ENCODE assay signal across 8 mouse cellular contexts in the genomic region with DNA sequence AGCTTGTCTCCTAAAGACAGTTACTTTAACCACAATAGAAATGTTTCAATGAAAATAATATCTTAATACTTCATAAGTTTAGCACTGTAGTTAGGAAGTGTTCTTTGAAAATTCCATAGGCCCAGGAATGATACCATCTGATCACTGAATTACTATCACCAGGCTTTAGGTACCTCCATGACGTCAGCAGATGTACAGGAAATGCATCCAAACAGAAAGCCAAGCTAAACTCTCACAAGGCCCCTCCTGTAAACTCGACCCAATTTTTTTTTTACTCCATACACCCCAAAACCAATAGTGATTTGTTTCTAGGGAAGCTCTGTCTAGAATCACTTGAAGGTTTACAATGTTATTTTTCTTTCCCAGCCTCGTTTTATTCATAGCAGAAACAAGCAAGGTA. TPM values are rescaled to one million over a fixed set of nuclear protein-coding genes. Genes with fewer than 3 reads are reported as not detected.
DNase-seq lines count a peak whose midpoint lies in the region; ATAC-seq and TF ChIP-seq lines count a peak whose summit lies in the region.

No protein-coding gene starts in this region.

- H3K4me3 ChIP-seq in left cerebral cortex, adult 2 months: peak overlapping the region; percentile 96
- H3K4me3 ChIP-seq in cortical plate, adult 2 months (ENCODE audit: insufficient read depth, low read length): peak overlapping the region; percentile 67
- peak overlapping the region; percentile 100 for H3K4me3 ChIP-seq in intestine, embryonic 15.5 days (replicated peaks)
- H3K4me3 ChIP-seq in neural tube, embryonic 14.5 days (ENCODE audit: low read depth, low read length): peak overlapping the region; percentile 99

- H3K9ac ChIP-seq in intestine, embryonic 15.5 days: peak overlapping the region; percentile 97
- peak overlapping the region; percentile 92 for H3K9ac ChIP-seq in neural tube, embryonic 14.5 days (replicated peaks; ENCODE audit: low read depth, low read length)

- intact Hi-C loops in left cerebral cortex, adult 2 months (cut with DNase I): loop anchor here (5.0 to 10.0 kb wide), 2 partner anchors 688 to 1065 kb away; partner anchors contain the start of gene Meis1

- peak overlapping the region; percentile 60 for H3K4me2 ChIP-seq in intestine, embryonic 15.5 days (replicated peaks)
- H3K4me2 ChIP-seq in neural tube, embryonic 14.5 days (ENCODE audit: low read depth, low read length): peak overlapping the region; percentile 69

- no peak for TF ChIP-seq POLR2A in cortical plate, adult 2 months (IDR thresholded peaks at IDR 0.05; ENCODE audit: extremely low read depth, insufficient read depth, low read length)

- no peak overlapping the region; the same call in 1 of the 2 replicates for H3K27ac ChIP-seq in left cerebral cortex, adult 2 months
- H3K27ac ChIP-seq in cortical plate, adult 2 months (ENCODE audit: insufficient read depth, low read length): no peak overlapping the region
- 0 out of 2 replicates have a peak overlapping the region, but pooled peaks have one; percentile 96 for H3K27ac ChIP-seq in intestine, embryonic 15.5 days
- H3K27ac ChIP-seq in neural tube, embryonic 14.5 days (ENCODE audit: low read depth, low read length): peak overlapping the region; percentile 93; the same call in 1 of the 2 replicates

- no peak for DNase-seq in left cerebral cortex, adult 2 months (ENCODE audit: extremely low spot score in 1 of 2, low spot score in 2 of 2)
- DNase-seq in left cerebral cortex, adult 11 months (ENCODE audit: low spot score): no peak
- DNase-seq in gastrocnemius, postnatal 4 days (ENCODE audit: low spot score in 2 of 2): no peak
- no peak for DNase-seq in ovary, postnatal 36 days (ENCODE audit: low spot score)
- no peak for DNase-seq in right cerebral cortex, postnatal 25 days

- no peaks in the 10 kb centered on the region for H3K27me3 ChIP-seq in intestine, embryonic 15.5 days (replicated peaks)
- H3K27me3 ChIP-seq in neural tube, embryonic 14.5 days (ENCODE audit: control insufficient read depth, insufficient read depth, low read length): no peaks in the 10 kb centered on the region

- TF ChIP-seq CTCF in left cerebral cortex, adult 2 months (IDR thresholded peaks at IDR 0.05): no peak
- TF ChIP-seq CTCF in cortical plate, adult 2 months (IDR thresholded peaks at IDR 0.05; ENCODE audit: extremely low read depth, insufficient read depth, low read length): no peak

- H3K36me3 ChIP-seq in intestine, embryonic 15.5 days: peaks cover 6% of the 10 kb centered on the region; the same call in 1 of the 2 replicates
- H3K36me3 ChIP-seq in neural tube, embryonic 14.5 days (ENCODE audit: control insufficient read depth, insufficient read depth, low read length): no peaks in the 10 kb centered on the region; the same call in 1 of the 2 replicates

- no peaks in the 10 kb centered on the region for H3K9me3 ChIP-seq in intestine, embryonic 15.5 days
- H3K9me3 ChIP-seq in neural tube, embryonic 14.5 days (ENCODE audit: control insufficient read depth, low read length): no peaks in the 10 kb centered on the region

- ATAC-seq in intestine, embryonic 15.5 days: no peak
- no peak for ATAC-seq in neural tube, embryonic 14.5 days (ENCODE audit: low read depth)

- 3% methylated on average over 3 of the region's 3 CpGs for WGBS in intestine, embryonic 15.5 days
- WGBS in neural tube, embryonic 14.5 days: 6% methylated on average over 3 of the region's 3 CpGs

- no peaks in the 10 kb centered on the region for H3K4me1 ChIP-seq in cortical plate, adult 2 months (ENCODE audit: control insufficient read depth, insufficient read depth, low read length)
- H3K4me1 ChIP-seq in intestine, embryonic 15.5 days (replicated peaks): no peaks in the 10 kb centered on the region
- H3K4me1 ChIP-seq in neural tube, embryonic 14.5 days (ENCODE audit: control insufficient read depth, insufficient read depth, low read length): peaks cover 4% of the 10 kb centered on the region; the same call in 1 of the 2 replicates

RNA-seq across cellular contexts. Expression of gene Etaa1, which starts 0.9 kb away (rescaled TPM):
- 1 to 10 TPM; 7.3 to 7.5 TPM for total RNA-seq in left cerebral cortex, adult 2 months (2021)
- polyA plus RNA-seq in cortical plate, adult 2 months (2012; rRNA removed): 4.5 and 4.6 TPM in 2 replicates
- polyA plus RNA-seq in intestine, embryonic 15.5 days (2015; fragmentation: Nextera tagmentation; extraction: Ambion mirVana): 8.9 and 10.6 TPM in 2 replicates
- polyA plus RNA-seq in neural tube, embryonic 14.5 days (2014; fragmentation: Nextera tagmentation; extraction: Ambion mirVana): 10.0 and 10.9 TPM in 2 replicates
- total RNA-seq in gastrocnemius, postnatal 4 days (2021): 1 to 10 TPM; 5.7 to 5.9 TPM

Comparison
In these comparisons a context has a peak if more than half of its experiments do, and no peak if none do; other contexts are left out.
1. H3K27ac ChIP-seq: peak in intestine, embryonic 15.5 days (single experiment) and neural tube, embryonic 14.5 days (single experiment); none in left cerebral cortex, adult 2 months (single experiment) and cortical plate, adult 2 months (single experiment).
2. Peak in every context shown above with its lines, with median percentiles within 50 percentile points of each other: H3K4me3 ChIP-seq.